Mouse (Mus musculus) adrenal gland, postnatal 25 days (tissue): ENCODE measurements at regions not wholly inside any gene's neighbourhood (a gene's known extent, or its start where the extent isn't known, plus 50 kb on each side); places are given as distances from the start of the nearest gene placed in this dataset.

Source experiments
- DNase-seq: peaks from one replicate; pipeline ENCODE4 v3.0.0; 2021; ENCODE audit warnings: mixed read lengths

- no peak for DNase-seq
These were observed 111.0 kb downstream of the Cxcl12 start for GRCm38 (mm10) chr6:117279297-117279696.

- DNase-seq: no peak
These were observed 111.6 kb downstream of the Cxcl12 start for GRCm38 (mm10) chr6:117279786-117280411.

GRCm38 (mm10) chr6:117280911-117281310 is 112.6 kb downstream of the Cxcl12 start:
- DNase-seq: no peak

GRCm38 (mm10) chr6:117283616-117284015 is 115.3 kb downstream of the Cxcl12 start:
- DNase-seq: no peak

- DNase-seq: no peak
These were observed 116.2 kb downstream of the Cxcl12 start for GRCm38 (mm10) chr6:117284376-117285106.

GRCm38 (mm10) chr6:117287396-117287795 is 119.1 kb downstream of the Cxcl12 start:
- no peak for DNase-seq

- no peak for DNase-seq
These were observed 125.6 kb downstream of the Cxcl12 start for GRCm38 (mm10) chr6:117293780-117294465.

- no peak for DNase-seq
These were observed 129.6 kb downstream of the Cxcl12 start for GRCm38 (mm10) chr6:117297918-117298317.

GRCm38 (mm10) chr6:117299503-117300288 is 131.4 kb downstream of the Cxcl12 start:
- DNase-seq: no peak

GRCm38 (mm10) chr6:117303361-117303760 is 135.0 kb downstream of the Cxcl12 start:
- no peak for DNase-seq

- no peak for DNase-seq
These were observed 137.5 kb downstream of the Cxcl12 start for GRCm38 (mm10) chr6:117305736-117306250.

- no peak for DNase-seq
These were observed 140.3 kb downstream of the Cxcl12 start for GRCm38 (mm10) chr6:117308636-117309035.

- DNase-seq: no peak
These were observed 144.8 kb downstream of the Cxcl12 start for GRCm38 (mm10) chr6:117312891-117313781.

- DNase-seq: no peak
These were observed 145.7 kb downstream of the Cxcl12 start for GRCm38 (mm10) chr6:117313944-117314566.

GRCm38 (mm10) chr6:117323301-117323700 is 155.0 kb downstream of the Cxcl12 start:
- DNase-seq: no peak

GRCm38 (mm10) chr6:117323850-117324249 is 155.5 kb downstream of the Cxcl12 start:
- no peak for DNase-seq

- DNase-seq: no peak
These were observed 158.8 kb downstream of the Cxcl12 start for GRCm38 (mm10) chr6:117326835-117327775.

- DNase-seq: no peak
These were observed 161.0 kb downstream of the Cxcl12 start for GRCm38 (mm10) chr6:117329164-117329939.

- DNase-seq: no peak
These were observed 161.9 kb downstream of the Cxcl12 start for GRCm38 (mm10) chr6:117330198-117330597.
